Mouse (Mus musculus) cortical plate, adult 2 months (tissue): Measurements from ENCODE around the gene March1. TPM values are rescaled to one million over a fixed set of nuclear protein-coding genes. Genes with fewer than 3 reads are reported as not detected.

Experiments
- H3K27ac ChIP-seq: fragments of 200-500 bp; 2 replicates; pipeline ENCODE4 v1.5.1; 2012; ENCODE audit warnings: low read length, control low read depth, inconsistent platforms; ENCODE audit not compliant: insufficient read depth
- H3K4me1 ChIP-seq: fragments of 200-500 bp; 2 replicates; pipeline ENCODE4 v1.6.1; 2011; ENCODE audit warnings: low read length; ENCODE audit not compliant: control insufficient read depth, insufficient read depth
- H3K4me3 ChIP-seq: fragments of 200-500 bp; 2 replicates; pipeline ENCODE4 v1.5.1; 2011; ENCODE audit warnings: mild to moderate bottlenecking, low read length, control low read depth; ENCODE audit not compliant: insufficient read depth
- CTCF ChIP-seq: fragments of 200-500 bp; IDR thresholded peaks from 2 replicates; pipeline ENCODE4 v1.5.1; 2011; ENCODE audit warnings: mild to moderate bottlenecking, control low read depth, low read length; ENCODE audit not compliant: insufficient read depth; ENCODE audit errors: extremely low read depth
- POLR2A ChIP-seq: fragments of 200-500 bp; IDR thresholded peaks from 2 replicates; pipeline ENCODE4 v1.6.1; 2011; ENCODE audit warnings: mild to moderate bottlenecking, low read length, control low read depth; ENCODE audit not compliant: insufficient read depth; ENCODE audit errors: extremely low read depth
- polyA plus RNA-seq: library from polyadenylated mRNA; depleted of rRNA; stranded (reverse); fragments of >200 nt; gene quantifications from 2 replicates; pipeline ENCODE4 v1.2.3, GENCODE M21; 2012

Gene March1
- polyA plus RNA-seq, 1 experiment: 15.0 TPM

DNA sequence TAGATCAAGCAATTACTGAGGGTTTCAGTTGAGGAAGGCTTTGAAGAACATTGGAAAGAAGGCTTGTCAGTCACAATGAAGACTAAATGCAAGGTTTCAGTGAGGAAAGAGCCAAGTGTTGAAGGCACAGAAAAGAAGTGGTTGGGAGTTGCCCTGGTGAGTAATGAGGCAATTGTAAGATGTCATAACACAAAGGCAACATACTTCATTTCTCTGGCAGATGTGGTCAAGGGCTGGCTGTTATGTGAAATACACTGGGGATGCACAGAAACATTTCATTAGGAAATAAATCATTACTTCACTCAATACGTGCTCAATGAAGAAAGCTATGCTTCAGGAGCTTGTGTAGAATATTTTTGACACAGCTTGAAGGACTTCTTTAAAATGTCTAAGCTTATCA lies 725.2 kb downstream of the March1 start:
- Histone ChIP-seq H3K27ac (no peak overlapping the region), H3K4me3 (no peak overlapping the region), H3K4me1 (no peaks in the 10 kb centered on the region)
- TF ChIP-seq POLR2A (no peak), CTCF (no peak)

DNA sequence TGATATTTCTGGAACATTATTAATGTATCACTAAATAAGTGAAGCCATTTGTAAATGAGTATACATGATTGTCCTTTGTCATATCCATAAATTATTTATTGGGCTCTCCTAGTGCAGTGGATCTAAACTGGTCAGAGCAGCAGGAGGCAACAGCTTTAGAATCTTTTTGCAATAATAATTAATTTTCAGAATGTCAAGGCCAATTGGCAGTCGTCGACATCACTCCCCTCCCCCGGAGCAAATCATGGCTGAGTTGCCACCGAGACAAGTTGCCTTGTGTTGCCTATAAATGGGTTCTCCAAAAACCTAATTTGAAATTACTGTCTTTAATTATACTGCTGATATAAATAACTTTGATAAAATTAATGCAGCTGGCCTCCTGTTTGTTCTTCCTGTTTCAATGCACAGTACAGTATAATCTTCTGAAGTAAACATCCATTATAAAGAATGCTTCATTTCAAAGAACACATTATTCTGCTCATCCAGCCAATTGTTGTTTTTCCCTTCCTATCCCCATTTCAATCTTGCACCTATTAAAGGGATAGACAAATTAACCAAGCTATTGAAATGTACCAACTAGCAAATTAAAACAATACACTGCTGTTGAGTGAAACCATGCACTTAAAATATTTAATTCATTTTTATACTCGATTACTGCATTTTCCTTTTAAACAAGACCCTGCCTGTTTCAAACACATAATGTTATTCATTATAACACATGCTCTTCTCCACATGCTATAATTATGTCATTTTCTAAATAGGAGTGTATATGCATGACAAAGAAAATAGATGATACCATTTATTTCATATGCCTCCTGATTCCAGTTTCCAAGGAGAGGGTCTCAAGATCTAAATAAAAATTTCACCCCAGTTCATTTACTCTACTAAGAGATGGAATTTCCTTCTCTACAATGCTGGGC lies 745.4 kb downstream of the March1 start:
- TF ChIP-seq CTCF (no peak), POLR2A (no peak)
- Histone ChIP-seq H3K4me3 (no peak overlapping the region), H3K4me1 (no peaks in the 10 kb centered on the region), H3K27ac (no peak overlapping the region)

DNA sequence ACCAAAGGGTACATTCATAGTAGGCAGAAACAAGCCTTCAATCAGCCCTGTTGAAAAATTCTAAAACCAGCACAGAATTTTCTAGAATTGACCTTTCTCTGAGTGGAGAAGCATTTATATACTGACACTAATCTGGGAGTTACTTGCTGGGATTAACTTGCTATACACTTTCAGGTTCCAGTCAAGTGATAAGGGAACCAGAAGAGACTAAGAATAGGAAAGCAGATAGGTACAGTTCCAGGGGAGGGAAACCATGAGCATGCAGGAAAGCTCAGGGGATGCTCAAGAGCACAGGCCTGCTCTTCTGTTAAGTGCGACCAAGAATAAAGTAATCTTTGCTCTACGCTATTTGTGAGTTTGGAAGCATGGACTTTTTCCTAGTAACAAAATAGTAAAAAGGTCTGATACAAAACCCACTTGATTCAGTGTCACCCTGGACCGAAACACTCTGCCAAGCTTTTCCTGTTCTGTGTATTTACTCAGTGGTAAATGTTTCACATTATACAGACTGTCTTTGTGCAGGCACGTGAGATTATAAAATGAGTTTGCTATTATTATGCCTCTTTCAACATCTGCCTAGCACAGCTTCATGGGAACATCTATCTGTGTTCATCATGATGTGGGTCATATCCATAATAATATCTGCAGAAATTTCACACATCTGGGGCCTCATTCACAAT lies 766.1 kb downstream of the March1 start:
- Histone ChIP-seq H3K4me3 (no peak overlapping the region), H3K4me1 (peaks cover 1% of the 10 kb centered on the region; the same call in 1 of the 2 replicates)
- TF ChIP-seq CTCF: no peak
- no peak for TF ChIP-seq POLR2A

DNA sequence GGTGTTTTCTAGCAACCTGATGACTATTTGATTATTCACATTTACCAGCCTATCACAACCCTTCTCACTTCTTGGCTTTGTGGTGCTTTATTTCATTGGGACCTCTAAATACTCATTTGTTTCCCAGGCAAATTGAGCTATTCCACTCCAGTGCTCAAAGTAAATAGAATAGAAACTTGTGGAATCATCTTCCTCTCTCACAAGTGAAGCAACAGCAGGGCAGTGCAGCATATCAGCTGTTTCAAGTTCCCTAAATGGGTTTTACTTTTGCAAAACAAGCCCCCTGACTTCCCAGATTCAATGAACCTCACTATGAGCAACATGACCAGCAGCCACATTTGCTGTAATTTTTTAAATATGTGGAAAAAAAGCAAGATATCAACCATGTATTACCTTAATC lies 768.3 kb downstream of the March1 start:
- no peak overlapping the region for H3K4me3 ChIP-seq
- no peak overlapping the region for H3K27ac ChIP-seq
- H3K4me1 ChIP-seq: peaks cover 1% of the 10 kb centered on the region; the same call in 1 of the 2 replicates
- TF ChIP-seq POLR2A (no peak), CTCF (no peak)

More for the DNA sequence above, 766.1 kb downstream of the March1 start:
- no peak overlapping the region for H3K27ac ChIP-seq

DNA sequence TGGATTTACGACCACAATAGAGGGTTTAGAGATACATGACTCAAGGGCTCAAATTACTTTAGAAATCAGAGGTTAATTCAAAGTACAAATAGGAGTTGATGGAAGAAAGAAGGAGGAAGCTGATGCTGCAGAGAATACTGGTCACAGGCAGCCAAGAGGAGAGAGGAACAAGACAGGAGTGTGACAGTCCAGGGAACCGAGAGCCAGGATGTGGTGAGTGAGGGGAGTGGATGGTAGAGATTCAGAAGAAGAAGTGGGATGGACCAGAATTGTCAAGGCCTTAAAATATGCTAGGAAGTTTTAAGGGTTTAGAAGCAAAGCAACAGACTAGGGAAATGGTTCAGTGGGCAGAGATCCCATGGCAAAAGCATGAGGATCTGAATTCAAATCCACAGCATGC lies 771.0 kb downstream of the March1 start:
- TF ChIP-seq CTCF: no peak
- TF ChIP-seq POLR2A: no peak
- Histone ChIP-seq H3K4me1 (peaks cover 1% of the 10 kb centered on the region; the same call in 1 of the 2 replicates), H3K27ac (no peak overlapping the region), H3K4me3 (no peak overlapping the region)

DNA sequence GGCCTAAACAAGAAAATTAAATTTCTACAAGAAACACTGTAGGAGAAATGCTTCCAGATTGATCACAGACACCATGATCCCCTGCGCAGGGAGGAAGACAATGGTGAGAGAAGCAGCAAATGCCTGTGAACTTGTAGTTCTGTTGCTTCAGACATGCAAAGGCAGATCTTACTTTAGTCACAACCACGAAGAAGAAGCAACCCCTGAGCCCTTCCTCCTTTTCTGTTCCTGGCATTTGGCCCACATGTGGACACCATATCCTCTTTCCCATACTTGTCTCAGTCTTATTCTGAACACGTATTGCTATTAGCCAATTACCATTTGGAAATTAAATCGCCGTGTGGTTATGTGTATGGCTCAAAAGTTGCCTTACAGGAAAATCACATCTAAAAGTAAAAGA lies 773.9 kb downstream of the March1 start:
- H3K4me1 ChIP-seq: peaks cover 1% of the 10 kb centered on the region; the same call in 1 of the 2 replicates
- H3K27ac ChIP-seq: no peak overlapping the region
- no peak overlapping the region for H3K4me3 ChIP-seq
- TF ChIP-seq POLR2A (no peak), CTCF (no peak)

DNA sequence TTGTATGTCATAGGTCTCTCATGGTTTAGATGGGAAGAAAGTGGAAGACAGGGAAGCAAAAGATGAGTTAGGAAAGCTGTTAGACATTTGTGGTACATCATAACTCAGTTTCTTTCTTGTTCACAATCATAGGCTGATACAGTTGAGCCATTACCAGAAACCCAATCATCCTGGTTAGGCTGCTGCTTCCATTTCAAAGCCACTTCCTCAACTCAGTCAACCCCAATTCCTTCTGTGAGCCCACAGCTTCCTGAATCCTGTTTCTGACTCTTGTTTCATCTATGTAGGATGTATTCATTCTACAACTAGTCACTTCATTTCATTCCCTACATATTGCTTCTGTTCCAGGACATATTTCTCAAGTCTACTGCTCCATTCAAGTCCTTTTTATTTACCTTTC lies 775.2 kb downstream of the March1 start:
- Histone ChIP-seq H3K27ac (no peak overlapping the region), H3K4me3 (no peak overlapping the region), H3K4me1 (peaks cover under 1% of the 10 kb centered on the region; the same call in 1 of the 2 replicates)
- no peak for TF ChIP-seq CTCF
- no peak for TF ChIP-seq POLR2A

DNA sequence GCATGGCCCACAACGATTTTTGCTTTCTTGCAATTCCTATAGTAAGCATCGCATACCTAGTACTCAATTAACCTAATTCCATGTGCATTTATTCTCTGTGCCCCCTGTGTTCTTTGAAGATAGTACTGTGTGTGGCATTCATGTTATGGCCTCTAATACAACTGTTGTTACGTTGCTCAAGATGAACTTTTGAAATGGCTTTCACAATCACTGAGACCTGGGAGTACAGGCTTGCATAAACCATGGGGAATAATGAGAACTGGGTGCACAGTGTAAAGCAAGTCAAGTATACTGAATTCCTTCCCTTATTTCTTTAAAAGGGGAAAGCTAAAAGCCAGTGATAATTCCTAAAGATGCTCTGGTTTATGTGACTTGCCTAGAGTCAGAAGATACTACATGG lies 776.4 kb downstream of the March1 start:
- H3K4me3 ChIP-seq: no peak overlapping the region
- no peaks in the 10 kb centered on the region for H3K4me1 ChIP-seq
- TF ChIP-seq CTCF: no peak
- no peak for TF ChIP-seq POLR2A

DNA sequence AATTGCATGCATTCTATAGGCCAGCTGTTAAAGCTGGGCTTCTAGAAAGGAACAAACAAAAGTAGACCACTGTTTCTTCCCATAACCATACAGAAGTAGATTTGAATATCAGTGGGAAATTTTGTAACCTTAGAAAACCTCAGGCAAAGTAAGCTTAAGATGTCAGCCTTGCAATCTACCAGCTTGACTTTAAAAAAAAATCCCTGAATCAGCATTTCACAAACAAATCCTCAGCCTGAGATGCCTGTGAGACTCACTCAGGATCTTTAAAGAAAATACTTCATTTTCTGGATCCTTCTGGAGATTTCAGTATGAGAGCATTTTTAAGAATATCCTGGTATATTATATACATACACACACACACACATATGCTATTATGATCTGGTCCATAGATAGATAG lies 780.1 kb downstream of the March1 start:
- Histone ChIP-seq H3K4me1 (no peaks in the 10 kb centered on the region), H3K4me3 (no peak overlapping the region), H3K27ac (no peak overlapping the region)
- TF ChIP-seq POLR2A: no peak
- TF ChIP-seq CTCF: no peak

More for the DNA sequence above, 776.4 kb downstream of the March1 start:
- H3K27ac ChIP-seq: no peak overlapping the region

DNA sequence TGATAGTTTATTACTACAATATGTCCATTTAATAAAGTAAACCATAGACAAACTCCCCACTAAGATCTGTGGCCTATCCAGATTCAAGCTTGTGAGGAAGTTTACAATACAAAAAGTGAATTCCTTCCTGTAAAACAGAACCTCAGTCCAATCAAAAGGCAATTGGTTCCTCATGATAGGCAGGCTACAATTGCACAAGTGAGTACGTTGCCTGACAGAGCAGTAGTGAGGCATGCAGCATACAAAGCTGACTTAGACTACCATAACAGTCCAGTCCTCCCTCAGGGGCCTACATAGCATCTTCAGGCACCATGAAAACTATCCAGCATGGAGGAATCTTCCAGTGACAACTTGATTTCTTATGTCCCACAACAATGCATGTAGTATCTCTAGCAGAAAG lies 782.4 kb downstream of the March1 start:
- TF ChIP-seq POLR2A: no peak
- no peak for TF ChIP-seq CTCF
- no peak overlapping the region for H3K27ac ChIP-seq
- no peak overlapping the region for H3K4me3 ChIP-seq
- no peaks in the 10 kb centered on the region for H3K4me1 ChIP-seq
